Mouse (Mus musculus): ENCODE measurements around the gene Adra2b.
A peak's percentile ranks its signal among the peaks of the same experiment; 100 is the strongest.

Gene Adra2b

DNA sequence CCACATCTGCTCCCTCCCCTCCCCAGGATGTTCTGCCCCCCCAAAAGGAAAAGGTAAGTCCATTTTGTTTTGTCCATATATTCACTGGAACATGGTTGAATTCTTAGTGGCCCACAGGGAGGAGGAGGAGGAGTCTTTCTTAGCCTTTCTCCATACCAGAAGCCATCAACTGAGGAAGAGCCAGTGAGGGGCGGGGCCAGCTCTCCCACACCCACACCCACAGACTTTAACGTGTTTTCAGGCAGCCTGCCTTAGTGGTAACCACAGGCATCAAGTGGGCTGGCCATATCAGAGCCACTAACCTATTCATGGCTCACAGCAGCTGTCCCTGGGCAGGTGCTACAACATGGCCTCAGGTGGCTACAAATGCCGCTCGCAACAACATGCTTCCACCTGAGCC is 24.2 kb upstream of the Adra2b start:
- peak; percentile 41 for DNase-seq (ENCODE audit: low read depth, low spot score)

- DNase-seq (ENCODE audit: low read depth, low spot score) = peak; percentile 19
Measured at GRCm38 (mm10) chr2:127339262-127339661, 23.7 kb upstream of the Adra2b start.

- DNase-seq (ENCODE audit: low read depth, low spot score) = peak; percentile 70
Measured at GRCm38 (mm10) chr2:127341159-127341558, 21.8 kb upstream of the Adra2b start.

DNA sequence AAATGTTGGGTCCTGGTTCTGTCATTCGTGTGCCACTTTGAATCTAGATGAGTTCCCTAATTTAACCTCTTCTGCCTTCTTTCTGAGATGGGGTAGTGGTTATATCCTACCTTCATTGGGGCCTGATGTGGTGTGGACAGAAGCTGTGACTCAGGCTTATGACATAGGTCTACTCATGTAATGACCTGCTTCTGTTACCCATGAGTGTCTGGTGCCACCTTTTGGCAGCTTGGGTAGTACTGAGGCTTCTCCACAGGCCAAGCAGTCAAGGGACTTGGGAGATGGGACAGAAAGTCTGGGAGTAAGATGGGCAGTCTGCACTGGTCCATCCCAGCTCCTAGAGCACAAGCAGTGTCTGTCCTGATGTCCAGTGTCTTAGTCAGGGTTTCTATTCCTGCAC is 16.7 kb upstream of the Adra2b start:
- DNase-seq (ENCODE audit: low read depth, low spot score) = peak; percentile 50

GRCm38 (mm10) chr2:127347147-127347985 is 15.6 kb upstream of the Adra2b start:
- no peak for DNase-seq (ENCODE audit: low read depth, low spot score)

DNA sequence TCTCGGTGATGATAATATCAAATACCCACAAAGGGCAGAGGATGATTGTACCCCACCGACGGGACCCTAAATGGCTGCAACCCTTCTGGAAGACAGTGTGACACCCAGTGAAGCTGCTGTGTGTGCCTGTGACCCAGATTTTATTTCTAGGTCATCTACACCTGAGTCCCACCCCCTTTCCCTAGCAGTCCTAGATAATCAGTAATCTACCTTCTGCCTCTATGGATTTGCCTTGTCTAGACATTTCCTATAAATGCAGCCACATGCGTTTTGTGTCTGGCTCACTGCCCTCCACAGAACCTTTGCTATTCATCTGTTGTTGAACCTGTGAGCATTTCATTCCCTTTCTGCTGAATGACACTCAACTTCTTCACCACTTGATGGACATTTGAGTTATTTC is 9.1 kb upstream of the Adra2b start:
- no peak for DNase-seq (ENCODE audit: low read depth, low spot score)

DNA sequence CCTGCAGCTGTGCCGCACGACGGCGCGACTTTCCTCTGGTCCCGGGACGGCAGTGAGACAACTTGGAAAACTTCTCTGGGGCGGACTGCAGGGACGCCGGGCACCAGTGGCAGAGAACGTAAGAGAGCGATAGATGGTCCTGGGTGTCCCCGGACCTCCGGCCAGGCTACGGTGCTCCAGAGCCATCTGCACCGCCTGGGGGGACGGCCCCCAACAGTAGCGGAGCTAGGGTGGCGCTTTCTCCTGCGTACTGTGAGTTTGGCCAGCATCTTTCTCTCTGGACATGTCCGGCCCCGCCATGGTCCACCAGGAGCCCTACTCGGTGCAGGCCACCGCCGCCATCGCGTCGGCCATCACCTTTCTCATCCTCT is 259 bp downstream of the Adra2b start:
- DNase-seq (ENCODE audit: low read depth, low spot score) = no peak

DNA sequence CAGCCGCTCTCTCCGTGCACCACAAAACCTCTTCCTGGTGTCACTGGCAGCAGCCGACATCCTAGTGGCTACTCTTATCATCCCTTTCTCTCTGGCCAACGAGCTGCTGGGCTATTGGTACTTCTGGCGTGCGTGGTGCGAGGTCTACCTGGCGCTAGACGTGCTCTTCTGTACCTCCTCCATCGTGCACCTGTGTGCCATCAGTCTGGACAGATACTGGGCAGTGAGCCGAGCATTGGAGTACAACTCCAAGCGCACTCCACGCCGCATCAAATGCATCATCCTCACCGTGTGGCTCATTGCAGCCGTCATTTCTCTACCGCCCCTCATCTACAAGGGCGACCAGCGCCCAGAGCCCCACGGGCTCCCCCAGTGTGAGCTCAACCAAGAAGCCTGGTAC is 688 bp downstream of the Adra2b start:
- DNase-seq (ENCODE audit: low read depth, low spot score) = no peak

GRCm38 (mm10) chr2:127364452-127364851 is 1.4 kb downstream of the Adra2b start:
- no peak for DNase-seq (ENCODE audit: low read depth, low spot score)

- no peak for DNase-seq (ENCODE audit: low read depth, low spot score)
Measured at GRCm38 (mm10) chr2:127367126-127367820, 4.3 kb downstream of the Adra2b start.

DNA sequence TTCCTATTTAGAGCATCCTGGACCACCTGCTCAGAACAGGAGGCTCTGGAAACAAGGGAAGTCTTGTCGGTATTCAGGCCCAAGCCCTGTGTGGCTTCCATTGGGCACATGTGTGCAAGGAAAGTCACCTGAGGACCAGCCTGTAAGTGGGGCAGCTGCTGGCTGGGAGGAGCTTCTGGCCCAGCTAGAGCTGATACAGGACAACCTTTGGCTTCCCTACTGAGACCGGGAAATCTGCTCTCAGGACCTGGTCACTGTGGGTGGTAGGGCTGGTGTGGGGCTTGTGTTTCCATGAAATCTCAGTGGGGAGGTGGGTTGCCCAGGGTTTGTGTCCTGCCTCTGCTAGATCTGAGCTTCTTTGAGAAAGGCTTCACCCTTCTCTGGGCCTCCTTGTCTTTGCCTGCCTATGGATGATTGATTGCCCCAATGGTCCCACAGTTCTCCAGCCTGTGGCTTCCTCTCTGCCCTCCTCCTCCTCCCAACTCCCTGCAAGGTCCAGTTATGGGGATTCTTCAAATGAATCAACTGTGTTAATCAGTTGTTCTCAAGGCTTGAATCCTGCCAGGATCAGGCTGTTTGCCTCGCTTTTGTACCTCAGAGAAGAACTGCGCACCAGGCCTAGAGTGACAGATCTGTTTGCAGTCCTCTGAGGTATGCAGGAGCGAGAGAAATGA is 6.8 kb downstream of the Adra2b start:
- DNase-seq (ENCODE audit: low read depth, low spot score) = no peak

GRCm38 (mm10) chr2:127370561-127371483 is 7.8 kb downstream of the Adra2b start:
- no peak for DNase-seq (ENCODE audit: low read depth, low spot score)

DNA sequence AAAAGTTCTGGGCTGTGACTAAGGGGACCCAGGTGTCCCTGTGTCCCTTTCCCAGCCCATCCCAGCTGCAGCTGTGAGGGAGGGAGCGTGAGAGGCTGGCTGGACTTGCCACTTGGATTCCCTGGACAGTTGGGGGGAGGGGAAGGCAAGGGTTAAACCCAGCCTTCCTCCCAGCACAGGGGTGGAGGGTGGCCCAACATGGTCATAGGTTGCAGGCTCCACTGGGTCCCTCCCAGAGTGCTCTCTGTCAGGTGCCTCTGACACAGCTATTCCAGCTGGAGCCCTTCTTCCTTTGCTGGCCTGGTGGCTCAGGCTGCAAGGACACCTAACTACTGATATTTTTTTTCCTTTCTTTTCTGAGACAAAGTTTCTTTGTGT is 8.5 kb downstream of the Adra2b start:
- no peak for DNase-seq (ENCODE audit: low read depth, low spot score)

- no peak for DNase-seq (ENCODE audit: low read depth, low spot score)
Measured at GRCm38 (mm10) chr2:127372082-127372481, 9.1 kb downstream of the Adra2b start.

DNA sequence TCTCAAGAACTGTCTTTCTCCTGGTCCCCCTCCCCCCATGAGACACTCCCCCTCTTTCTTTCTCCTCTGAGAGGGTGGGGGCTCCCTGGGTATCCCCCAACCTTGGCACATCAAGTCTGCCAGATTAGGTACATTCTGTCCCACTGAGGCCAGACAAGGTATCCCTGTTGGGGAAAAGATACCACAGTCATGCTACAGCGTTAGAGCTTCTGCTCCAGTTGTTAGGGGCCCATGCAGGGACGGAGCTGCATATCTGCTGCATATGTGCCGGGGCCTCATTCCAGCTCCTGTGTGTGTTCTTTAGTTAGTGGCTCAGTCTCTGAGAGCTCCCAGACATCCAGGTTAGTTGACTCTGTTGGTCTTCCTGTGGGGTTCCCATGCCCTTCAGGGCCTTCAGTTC is 11.1 kb downstream of the Adra2b start:
- no peak for DNase-seq (ENCODE audit: low read depth, low spot score)

DNA sequence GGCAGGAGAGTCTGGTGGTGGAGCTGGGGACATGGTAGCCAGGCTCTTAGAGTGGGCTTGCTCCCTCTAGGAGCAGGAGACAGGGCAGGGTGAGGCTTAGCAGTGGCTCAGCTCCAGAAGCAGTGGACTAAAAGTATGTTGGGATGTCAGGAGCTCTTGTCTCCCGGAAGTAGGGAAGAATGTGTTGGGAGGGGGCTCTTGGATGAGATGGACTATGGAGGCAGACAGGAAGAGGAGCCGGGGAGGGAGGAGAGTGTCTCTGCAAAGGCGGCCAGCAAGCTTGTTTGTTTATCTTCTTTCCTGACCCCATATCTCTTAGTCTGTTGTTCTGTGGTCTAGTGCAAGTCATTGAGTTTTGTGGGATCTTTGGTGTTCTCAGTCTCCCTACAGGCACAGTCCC is 12.1 kb downstream of the Adra2b start:
- no peak for DNase-seq (ENCODE audit: low read depth, low spot score)

DNA sequence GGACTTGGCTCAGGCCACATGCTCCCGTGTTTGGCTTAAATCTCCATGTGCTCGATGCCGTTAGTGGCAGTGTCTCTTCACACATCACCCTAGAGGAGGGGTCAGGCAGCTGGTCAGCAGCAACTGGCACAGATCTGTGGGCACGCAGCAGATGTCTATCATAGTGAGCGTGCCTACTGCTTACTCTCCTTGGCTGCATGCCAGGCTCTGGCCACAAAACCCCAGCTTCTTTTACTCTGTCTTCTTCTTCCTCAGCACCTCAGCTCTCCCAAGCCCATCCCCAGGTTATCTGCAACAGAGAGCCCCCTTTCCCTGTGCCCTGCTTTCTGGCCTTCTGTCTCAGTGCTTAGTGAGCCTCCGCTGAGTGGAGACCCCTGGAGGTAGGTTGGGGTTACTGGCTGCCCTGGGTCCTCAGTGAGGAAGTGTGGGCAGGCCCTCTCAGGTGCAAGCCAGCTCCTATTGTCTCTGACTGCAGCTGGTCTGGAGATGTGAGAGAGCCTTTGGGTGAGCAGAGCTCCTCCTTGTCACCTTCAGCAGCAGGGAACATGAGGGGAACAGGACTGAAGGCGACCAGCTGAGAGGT is 12.8 kb downstream of the Adra2b start:
- peak; percentile 45 for DNase-seq (ENCODE audit: low read depth, low spot score)

DNA sequence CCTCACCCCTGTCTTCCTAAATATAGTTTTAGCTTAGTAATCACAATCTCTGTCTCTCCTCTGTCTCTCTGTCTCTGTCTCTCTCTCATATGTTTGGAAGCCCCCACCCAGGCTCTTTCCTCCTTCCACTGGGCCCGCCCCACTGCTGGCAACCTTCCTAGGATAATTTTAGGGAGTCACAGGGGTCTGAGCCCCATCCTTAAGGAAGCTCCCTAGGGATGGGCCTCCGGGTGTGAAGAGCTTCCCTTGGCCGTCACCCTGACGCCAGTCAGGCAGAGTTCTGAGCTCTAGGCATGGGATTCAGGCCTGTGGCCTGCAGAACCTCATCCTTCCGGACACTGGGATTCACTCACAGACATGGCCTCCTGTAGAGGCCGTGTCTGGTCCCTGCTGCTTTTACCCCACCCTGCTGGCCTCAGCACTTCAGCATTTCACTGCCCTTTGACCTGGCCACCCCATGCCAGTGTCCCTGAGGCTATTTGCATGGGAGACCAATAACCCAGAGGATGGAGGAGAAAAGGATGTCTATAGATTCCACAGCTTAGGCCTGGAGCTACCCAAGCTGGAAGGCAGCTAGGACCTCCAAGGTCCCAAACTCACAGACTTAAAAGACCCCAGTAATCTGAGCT is 13.5 kb downstream of the Adra2b start:
- no peak for DNase-seq (ENCODE audit: low read depth, low spot score)

DNA sequence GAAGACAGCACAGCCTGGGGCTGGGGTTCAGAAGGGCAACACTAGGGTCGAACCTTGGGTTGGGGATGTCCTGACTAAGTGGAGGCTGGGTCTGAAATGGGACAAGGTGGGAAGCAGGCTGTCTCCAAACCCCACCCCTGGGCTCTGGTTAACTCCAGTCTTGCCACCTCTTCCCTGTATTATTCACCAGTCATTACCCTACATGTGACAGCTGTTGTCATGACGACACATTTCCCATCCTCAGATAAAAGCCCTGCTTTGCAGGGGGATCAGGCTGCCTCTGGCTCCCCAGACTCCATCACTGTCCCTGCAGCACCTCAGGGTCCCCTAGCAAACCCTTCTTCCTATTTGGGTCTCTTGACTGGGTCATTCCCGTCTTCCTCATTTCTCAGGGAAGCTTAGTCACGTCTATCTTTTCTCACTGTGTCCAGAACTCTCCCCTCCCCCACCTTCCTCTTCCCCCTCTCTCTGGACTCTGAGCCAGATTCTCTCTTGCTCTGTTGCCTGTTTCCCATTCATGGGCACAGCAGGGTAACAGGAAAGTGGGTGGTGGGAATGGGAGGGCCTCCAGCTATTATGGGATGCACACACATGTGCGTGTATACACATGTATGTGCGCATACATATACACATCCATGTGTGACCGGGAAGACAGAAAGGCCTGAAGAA is 15.1 kb downstream of the Adra2b start:
- no peak for DNase-seq (ENCODE audit: low read depth, low spot score)

GRCm38 (mm10) chr2:127378611-127378990 is 15.6 kb downstream of the Adra2b start:
- DNase-seq (ENCODE audit: low read depth, low spot score) = no peak

All from A20 (cell line).